Mouse (Mus musculus) fat pad, adult 2 months (tissue): ENCODE data around the gene Zfp273.
"Not testable (repeated sequence)": the region's sequence is repeated elsewhere in the genome, so short reads cannot be mapped to it uniquely, and the experiment has no call there.

Source experiments
- DNase-seq: peaks from one replicate; pipeline ENCODE4 v3.0.0-alpha.2; 2011; ENCODE audit warnings: low read depth, low spot score; ENCODE audit errors: extremely low read depth

Zfp273 gene

DNA sequence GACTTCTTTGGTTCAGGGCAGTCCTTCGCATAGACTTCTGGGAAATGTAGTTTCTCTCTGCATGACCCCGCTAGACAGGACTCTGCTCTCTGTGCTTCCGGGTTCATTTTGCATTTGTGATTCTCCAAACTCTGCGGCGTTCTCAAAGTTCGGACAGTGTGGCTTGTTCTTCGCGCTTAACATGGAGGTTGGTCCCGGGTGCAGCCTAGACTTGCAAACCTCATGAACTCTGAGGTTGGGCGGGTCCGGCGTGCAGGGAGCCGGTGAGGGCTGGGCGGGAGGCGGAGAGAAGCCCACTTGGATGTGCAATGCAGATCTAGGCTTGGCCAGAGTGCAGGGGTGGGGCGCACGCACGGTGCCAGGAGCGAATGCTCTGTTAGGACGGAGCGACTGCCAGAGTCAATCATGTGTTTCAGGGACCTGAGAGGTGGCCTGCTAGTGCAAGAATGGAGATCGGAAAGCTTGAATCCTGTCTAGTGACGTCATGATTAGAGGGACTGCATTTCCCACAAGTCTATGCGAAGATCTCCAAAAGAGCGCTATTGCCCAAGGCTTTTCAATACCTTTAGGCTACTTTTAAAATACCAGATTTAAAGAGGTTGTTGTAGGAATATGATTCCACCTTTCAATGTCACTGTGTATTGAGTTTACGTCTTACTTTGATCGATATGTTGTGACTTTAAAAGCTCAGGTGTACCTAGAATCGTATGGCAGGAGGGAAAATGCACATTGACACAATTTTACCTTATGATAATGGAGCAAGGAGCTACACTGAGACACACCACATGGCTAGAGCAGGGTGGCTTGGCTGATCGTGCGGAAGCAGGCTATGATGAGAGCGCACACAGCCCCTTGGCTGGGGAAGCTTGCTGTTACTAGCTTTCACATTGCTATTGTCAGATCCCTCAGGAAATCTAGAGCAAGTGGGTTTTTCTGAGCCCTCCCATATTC is at the start of gene Zfp273:
Gene Zfp273 (plus strand): TSS at position 31 of the 951 bp plus-strand sequence.
- DNase-seq = no peak

DNA sequence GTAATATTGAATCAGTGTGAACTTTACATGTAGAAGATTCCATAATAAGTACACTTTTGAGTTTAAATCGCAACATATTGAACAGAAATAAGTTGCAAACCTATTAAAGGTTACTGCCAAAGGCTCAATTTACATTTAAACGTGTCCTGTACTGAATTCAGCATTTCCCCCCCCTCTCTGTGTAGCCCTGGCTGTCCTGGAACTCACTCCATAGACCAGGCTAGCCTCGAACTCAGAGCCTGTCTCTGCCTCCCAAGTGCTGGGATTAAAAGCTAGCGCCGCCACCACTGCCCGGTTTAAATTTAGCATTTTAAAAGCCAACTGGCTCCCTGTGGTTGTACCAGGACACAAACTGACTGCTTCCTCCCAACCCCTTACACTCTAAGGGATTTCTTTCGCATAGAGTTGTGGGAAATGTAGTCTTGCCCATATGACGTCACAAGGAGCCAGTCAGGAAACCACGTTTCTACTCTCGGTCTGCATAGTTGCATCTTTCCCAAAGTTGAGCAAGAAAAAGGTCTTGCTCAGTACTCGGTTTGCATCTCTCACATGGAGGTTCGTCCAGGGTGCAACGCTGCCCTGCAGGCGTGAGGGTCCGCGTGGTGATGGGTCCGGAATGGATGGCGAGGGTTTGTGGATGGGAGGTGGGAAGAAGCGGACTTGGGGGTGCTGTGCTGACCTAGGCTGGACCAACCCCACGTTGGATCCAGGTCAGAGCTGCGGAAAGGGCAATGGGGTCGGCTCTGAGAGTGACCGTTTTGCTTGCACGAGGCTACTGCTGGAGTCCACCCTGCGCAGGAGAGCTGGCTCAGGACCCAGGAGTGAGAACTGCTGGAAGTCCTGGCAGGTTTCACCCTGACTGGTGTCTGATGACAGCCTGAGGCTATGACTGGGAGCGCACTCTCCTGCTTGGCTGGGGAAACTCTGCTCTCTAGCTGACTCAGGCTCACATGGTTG is 34.0 kb upstream of the Zfp273 start, which contains the start of gene Zfp493:
Gene Zfp493 (plus strand): TSS at position 429 of the 957 bp plus-strand sequence.
- DNase-seq = peak; percentile 10

DNA sequence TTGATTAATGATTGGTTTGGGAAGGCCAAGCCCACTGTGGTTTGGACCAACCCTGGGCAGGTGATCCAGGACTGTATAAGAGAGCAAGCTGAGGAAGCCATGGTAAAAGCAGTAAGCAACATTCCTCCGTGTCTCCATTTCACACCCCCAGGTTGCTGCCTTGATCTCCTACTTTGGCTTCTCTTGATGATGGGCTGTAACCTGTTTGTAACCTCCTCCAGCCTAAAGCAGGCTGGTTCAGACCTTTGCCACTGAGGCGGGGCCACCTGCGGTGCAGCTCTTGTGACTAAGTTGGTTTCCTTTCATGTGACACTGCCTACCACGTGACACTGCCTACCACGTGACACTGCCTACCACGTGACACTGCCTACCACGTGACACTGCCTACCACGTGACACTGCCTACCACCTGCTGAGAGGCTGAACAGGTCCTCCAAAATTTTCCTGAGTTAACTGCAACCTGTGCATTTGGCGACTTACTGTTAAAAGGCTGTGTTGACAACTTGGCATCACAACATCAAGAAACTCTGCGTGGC is 21.6 kb upstream of the Zfp273 start:
- no peak for DNase-seq

DNA sequence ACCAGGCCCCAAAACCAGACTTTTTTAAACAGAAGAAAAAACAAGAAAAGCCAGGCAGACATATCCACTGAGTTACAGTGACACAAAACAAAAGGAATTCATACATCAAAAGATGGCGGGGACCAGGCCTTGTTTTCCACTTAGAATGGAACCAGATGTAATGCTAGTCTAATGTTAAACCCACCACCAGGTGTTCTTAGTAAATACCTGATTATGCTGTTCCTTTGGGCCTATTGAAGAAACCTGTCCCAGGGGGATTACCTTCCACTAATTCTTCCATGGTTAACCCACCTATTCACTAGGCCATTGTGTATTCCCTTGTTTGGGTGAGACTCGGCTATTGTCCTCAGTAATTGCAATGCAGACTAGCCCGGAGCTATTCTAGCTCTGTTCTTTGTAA is 14.9 kb upstream of the Zfp273 start:
- DNase-seq = no peak

DNA sequence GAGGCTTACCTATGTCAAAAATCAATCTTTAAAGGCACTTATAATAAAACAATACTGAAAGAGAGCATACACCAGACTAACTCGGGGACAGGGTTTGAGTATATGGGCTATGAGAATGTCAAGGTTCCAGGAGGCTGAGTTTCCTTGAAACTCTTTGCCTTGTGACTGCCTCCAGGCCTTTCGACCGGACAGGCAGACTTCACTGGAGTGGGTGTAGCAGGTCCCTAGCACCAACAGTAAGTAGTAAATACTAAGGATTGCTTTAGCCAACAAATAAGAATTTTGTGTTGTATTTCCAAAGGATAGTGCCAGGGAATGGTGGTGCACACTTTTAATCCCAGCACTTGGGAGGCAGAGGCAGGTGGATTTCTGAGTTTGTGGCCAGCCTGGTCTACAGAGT is 14.4 kb upstream of the Zfp273 start:
- DNase-seq = not testable (repeated sequence)

DNA sequence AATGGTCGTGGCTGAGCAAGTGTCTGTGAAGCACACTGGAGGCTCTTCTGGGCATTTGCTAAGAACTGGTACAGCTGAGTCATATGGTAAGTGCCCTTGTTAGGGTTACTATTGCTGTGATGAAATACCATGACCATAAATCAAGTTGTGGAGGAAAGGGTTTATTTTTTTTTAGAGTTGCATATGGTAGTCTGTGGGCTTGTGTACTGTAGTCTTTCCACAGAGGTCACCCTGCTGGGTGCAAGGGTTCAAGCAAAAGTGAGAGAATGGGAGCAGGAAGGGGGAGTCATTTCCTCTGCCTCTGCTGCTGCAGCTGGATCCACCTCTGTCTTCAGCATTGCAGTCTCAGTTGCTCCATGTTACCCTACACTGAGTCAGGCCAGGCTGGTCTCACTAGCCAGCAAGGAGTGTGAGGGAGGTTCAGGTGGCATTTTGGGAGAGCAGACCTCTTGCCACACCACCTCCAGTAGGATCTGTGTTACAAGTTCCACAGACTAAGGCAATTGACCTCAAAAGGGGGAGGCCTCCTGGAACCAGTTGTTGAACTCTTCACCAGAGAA is 1.8 kb upstream of the Zfp273 start:
- DNase-seq = no peak

DNA sequence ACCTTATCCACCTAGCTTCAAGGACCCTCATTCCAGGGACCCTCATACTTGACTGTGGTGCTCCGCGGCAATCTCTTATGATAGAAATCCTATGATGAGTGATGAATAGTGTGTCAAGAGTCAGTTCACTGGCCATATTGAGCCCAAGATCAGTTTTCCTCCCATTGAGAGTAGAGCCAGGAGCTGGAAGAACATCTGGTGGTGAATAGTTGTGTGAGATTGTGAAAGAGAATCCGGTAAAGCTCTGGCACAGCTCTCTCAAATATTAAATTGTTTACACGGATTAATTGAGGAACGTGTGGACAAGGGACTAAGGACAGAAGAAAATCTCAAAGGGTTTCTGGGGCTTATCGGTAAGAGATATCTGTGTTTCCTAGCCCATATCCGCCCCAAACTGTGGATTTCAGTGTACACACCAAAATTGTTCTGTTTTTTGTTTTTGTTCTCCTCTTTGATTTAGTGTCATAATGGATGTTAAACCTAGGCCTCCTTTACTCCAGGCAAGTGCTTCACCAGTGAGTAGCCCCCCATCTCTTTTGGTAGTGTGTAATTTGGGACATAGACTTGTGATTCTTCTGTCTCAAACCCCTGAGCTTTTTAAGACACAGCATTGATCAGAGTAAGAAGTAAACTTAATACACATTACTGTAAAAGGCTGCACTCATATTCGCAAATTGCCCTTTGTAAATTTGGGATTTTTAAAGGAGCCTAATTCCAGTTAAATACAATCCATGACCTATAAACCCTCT is 405 bp upstream of the Zfp273 start:
- DNase-seq = no peak

DNA sequence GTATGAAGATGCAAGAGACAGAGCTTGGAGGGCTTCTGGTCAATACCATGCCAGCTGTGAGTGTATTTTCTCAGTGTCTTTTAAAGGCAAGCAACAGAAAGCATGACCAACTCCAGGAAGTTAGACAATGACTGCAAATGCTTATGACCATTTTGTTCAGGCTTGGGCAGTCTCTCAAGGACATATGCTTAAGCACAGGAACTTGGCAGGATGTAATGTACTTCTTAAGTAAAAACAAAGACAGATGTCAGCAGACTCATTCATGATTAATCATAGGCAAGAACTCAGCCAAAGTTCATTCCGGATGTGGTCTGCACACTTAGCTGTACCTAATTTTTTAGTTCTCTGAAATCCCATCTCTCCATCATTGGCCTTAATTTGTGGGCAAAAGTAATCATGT is 5.1 kb downstream of the Zfp273 start:
- no peak for DNase-seq

DNA sequence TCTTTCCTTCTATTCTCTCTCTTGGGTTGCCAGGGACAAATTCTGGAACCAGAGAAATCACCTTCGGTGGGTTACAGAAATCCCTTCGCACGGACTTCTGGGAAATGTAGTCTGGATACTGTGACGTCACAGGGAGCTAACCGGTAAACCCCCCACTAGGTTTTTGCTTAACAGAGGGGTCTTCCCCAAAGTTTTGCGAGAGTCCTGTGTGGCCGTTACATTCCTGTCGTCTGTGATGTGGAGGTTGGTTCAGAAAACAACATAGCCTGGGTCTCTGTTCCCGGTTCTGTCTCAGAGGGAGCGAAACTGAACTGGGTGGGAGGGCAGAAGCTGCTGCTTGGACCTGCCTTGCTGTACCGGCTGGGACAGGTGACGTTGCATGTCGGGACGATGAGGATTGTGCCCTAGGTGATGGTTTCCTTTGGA is 17.4 kb downstream of the Zfp273 start, which contains the start of gene Gm10037:
Gene Gm10037 (plus strand): TSS at position 196 of the 426 bp plus-strand sequence.
- DNase-seq = no peak

DNA sequence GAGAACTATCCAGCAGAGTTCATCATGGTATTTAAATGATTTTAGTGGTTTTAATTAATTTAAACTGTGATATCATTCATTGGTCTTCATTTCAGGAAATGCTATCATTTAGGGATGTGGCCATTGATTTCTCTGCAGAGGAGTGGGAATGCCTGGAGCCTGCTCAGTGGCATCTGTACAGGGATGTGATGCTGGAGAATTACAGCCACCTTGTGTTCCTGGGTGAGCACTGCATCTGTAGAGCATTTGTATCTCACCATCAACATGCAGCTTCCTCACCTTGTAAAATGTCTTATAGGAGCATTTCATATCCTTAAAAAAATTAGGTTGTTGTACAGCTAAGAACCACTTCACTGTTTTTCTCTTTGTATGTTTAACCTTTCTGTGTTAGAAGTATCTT is 19.6 kb downstream of the Zfp273 start:
- not testable (repeated sequence) for DNase-seq

DNA sequence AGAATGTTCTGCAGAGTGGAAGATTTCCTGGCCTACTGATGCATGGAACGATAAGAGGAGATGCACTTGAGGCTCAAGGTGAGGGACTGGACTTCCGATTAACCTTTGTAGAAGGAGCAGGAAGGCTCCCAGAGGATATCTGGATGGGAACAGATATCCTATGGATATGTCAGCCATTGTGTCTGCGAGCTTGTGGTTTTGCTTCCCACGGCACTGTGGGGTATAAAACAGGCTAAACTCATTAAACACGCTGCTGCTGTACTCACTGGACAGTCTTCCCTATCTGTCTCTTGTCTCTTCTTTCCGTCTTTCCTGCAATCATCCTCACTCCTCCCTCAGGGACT is 30.2 kb downstream of the Zfp273 start:
- DNase-seq = no peak

DNA sequence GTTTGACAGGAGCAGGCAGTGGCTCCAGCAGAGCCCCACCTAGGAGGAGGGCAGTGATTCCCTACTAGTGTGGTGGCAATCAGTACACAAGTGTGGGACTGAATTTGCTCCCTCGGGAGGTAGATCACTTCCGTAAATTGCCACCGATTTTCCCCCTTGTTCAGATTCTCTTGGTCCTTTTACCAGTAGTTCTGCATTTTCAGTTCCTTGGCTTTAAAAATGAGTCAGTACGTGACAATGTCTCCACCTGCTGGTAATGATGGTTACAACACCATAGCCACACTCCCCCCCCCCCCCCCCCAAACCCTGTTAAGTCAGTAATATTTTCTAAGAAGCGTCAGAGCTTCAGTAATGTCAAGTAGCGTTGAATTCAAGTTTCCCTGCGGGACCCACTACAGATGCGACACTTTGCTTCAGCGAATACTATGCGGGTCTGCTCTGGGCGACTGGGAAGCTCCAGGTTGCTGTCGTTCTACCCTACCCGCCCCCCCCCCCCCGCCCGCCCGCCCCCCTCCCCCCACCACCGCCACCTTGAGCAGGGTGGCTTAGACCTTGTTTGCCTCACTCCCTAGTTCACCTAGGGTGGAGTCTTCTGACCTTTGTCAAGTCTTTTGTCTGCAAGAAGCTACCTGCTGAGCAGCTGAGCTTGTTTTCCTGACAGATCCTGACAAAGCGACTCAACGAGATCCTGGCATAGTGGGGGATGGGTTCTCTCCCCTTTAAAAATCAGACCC is 30.7 kb downstream of the Zfp273 start:
- DNase-seq = no peak

DNA sequence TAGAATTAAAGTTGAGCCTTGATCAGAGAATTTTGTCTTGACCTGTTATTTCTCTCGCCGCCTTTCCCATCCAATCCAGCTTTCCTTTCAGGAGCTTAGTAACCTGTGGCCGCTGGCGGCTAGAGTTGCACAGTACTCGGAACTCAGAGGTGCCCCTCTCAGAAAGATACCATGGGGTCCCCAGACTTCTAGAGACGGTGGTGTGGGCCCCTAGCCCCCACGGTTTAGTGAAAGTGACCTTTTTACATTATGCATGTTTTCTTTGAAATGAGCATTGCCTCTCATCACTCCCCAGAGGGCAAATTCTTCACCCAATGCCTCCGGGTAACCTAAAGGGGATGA is 31.3 kb downstream of the Zfp273 start:
- no peak for DNase-seq

DNA sequence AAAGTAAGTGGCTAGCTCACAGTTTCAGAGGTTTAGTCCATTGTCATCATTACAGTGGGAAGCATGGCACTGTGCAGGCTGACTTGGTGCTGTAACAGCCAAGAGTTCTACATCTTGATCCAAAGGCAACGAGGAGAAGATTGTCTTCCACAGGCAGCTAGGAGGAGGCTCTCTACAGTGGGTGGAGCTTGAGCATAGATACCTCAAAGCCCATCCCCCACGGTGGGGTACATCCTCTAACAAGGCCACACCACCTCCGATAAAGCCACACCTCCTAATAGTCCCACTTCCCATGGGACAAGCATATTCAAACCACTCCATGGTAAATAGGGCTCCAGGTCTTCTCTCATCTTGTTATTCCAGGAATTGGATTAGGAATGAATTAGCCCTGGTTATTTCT is 36.8 kb downstream of the Zfp273 start:
- DNase-seq = no peak

DNA sequence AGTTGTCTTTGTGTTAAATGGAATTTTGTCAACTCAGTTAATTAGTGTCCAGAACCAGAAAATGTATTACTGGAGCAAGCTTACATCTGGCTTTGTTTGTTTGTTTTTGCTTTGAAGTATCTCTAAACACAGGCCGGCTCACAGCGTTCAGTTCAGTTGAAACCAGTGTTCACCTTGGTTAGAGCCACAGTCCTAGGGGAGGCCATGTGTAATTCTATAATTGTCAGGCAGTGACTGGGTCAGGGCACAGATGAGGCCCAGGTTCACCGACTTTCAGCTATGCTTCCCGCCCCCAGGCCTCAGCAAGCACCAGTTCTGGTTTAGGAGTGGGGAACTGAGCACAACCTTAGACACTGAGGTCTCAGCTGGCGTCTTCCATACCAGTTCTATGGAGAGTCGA is 39.6 kb downstream of the Zfp273 start:
- DNase-seq = no peak

DNA sequence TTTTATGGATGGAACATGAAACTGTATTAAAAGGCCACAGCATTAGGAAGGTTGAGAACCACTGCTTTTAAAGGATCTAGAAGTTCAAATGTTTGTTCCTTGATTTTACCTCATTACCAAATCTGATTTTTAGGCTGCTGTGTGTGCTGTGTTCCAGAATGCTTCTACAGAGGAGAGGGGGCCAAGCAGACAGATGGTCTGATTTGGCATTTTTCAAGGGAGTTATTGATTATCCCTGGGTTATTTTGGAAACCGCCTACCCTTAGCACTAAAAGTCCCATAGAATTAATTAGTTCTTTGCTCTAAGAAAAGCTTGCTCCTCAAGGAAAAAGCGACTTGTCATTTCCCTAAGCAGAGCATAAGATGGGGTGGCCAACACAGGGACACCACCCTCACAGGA is 40.4 kb downstream of the Zfp273 start:
- no peak for DNase-seq

DNA sequence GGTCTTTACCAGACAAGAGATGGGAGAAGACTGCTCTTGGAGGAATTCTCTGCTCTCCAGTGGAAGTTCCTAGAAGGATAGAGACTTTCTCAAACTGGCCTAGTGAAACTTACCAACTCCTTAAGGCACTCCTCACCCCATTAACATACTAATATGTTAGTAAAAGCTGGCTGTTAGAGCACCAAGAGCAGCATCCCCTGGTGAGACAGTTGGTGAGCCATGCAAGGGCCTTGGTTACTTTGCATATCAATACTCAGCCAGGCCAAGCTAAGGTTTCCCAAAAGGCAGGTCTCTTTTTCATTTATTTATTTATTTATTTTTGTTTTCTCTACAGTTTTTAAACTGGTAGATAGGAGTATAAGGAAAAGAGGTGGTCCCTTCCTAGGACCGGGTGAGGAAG is 43.8 kb downstream of the Zfp273 start:
- DNase-seq = no peak

DNA sequence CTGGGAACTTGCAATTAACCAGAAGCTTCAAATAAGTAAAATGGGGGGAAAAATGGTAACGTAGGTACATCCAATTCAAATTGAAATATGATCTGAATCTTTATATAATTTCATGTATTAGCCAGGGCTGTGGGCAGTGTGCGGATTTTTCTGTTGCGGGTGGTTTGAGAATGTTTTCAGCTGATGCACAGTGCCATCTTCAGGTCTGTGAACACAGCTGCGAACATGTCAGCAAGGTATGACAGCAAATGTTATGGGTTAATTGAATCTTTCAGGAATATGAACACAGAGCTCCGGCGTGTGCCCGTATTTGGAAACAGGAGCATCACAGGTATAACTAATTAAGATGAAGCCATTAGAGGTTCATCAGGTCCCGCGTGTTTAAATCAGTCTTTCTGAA is 49.0 kb downstream of the Zfp273 start:
- no peak for DNase-seq

DNA sequence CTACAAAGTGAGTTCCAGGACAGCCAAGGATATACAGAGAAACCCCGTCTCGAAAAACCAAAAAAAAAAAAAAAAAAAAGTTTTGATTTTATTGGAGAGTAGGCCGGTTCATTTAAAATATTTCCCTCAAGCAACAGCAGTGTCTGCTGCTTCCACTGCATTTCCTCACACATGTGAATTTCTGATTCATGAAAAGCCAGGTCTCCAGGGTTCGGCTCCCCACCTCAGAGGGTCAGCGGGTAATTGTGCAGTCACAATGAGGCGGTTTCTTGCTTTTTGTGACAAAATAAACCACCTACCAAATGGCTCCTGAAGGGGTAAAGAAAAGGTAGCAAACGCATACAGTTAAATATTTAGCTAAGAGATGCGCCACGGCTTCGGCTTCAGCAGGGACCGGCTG is 49.5 kb downstream of the Zfp273 start, which contains the start of gene BC048507:
Gene BC048507 (plus strand): TSS at position 301 of the 400 bp plus-strand sequence.
- DNase-seq = no peak
